ENCODE assay signal across 11 mouse cellular contexts in the genomic region with DNA sequence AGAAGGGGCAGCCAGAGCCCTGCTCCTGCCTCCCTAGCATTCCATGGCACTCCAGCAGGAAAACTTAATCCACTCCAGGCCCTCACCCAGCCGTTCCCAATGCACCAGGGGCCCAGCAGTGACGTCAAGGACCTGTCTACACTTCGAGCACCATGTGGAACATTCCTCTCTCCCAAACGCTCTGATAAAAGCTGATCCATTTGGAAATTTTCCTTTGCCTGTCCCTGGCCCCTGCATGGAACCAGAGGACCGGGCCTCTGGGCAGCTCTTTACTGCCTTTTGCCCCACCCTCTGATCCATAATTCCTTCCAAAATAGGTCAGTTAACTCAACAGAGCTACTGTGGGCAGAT. TPM values are rescaled to one million over a fixed set of nuclear protein-coding genes. Genes with fewer than 3 reads are reported as not detected.
A peak's percentile ranks its signal among the peaks of the same experiment; 100 is the strongest.
DNase-seq lines count a peak whose midpoint lies in the region; ATAC-seq lines count a peak whose summit lies in the region.
"Had no signal": no experiment of that assay in that cellular context is flagged by ENCODE, and none has a peak within 500 bp of the region (broad histone marks: within the 10 kb centered on the region; RNA-seq: fewer than 3 reads in every experiment).

No protein-coding gene starts in this region.

- H3K4me3 ChIP-seq in hindbrain, embryonic 10.5 days, result no peak overlapping the region
- no peak overlapping the region for H3K4me3 ChIP-seq in hindbrain, embryonic 16.5 days (ENCODE audit: low read length)
- H3K4me3 ChIP-seq in midbrain, embryonic 10.5 days, result no peak overlapping the region
- H3K4me3 ChIP-seq in midbrain, embryonic 15.5 days, result no peak overlapping the region
- no peak overlapping the region for H3K4me3 ChIP-seq in intestine, embryonic 16.5 days (ENCODE audit: low read length)
- no peak overlapping the region for H3K4me3 ChIP-seq in stomach, embryonic 16.5 days (replicated peaks; ENCODE audit: low read length)

- H3K4me1 ChIP-seq in hindbrain, embryonic 10.5 days (replicated peaks), result peaks cover 45% of the 10 kb centered on the region
- H3K4me1 ChIP-seq in hindbrain, embryonic 16.5 days (ENCODE audit: control insufficient read depth, insufficient read depth, low read depth, low read length), result peaks cover 15% of the 10 kb centered on the region
- H3K4me1 ChIP-seq in midbrain, embryonic 10.5 days, result peaks cover 20% of the 10 kb centered on the region
- peaks cover 21% of the 10 kb centered on the region for H3K4me1 ChIP-seq in midbrain, embryonic 15.5 days
- H3K4me1 ChIP-seq in intestine, embryonic 16.5 days (ENCODE audit: control insufficient read depth, insufficient read depth, low read length), result peaks cover 19% of the 10 kb centered on the region
- no peaks in the 10 kb centered on the region for H3K4me1 ChIP-seq in stomach, embryonic 16.5 days (ENCODE audit: control insufficient read depth, insufficient read depth, low read length)

- WGBS in hindbrain, embryonic 10.5 days, result 75% methylated on average over 5 of the region's 5 CpGs
- 73% methylated on average over 5 of the region's 5 CpGs for WGBS in hindbrain, embryonic 16.5 days
- 87% methylated on average over 5 of the region's 5 CpGs for WGBS in midbrain, embryonic 10.5 days
- 78% methylated on average over 5 of the region's 5 CpGs for WGBS in midbrain, embryonic 15.5 days
- 60% methylated on average over 5 of the region's 5 CpGs for WGBS in intestine, embryonic 16.5 days
- 73% methylated on average over 5 of the region's 5 CpGs for WGBS in stomach, embryonic 16.5 days

- no peak for DNase-seq in hindbrain, embryonic 10.5 days (ENCODE audit: low spot score)
- no peak for DNase-seq in midbrain, embryonic 10.5 days (ENCODE audit: low spot score)
- DNase-seq in ovary, postnatal 10 days (ENCODE audit: low spot score), result no peak

- H3K36me3 ChIP-seq in hindbrain, embryonic 10.5 days, result no peaks in the 10 kb centered on the region
- H3K36me3 ChIP-seq in hindbrain, embryonic 16.5 days (ENCODE audit: control insufficient read depth, insufficient read depth, low read length), result no peaks in the 10 kb centered on the region
- no peaks in the 10 kb centered on the region for H3K36me3 ChIP-seq in midbrain, embryonic 10.5 days
- no peaks in the 10 kb centered on the region for H3K36me3 ChIP-seq in midbrain, embryonic 15.5 days (replicated peaks)
- no peaks in the 10 kb centered on the region for H3K36me3 ChIP-seq in intestine, embryonic 16.5 days (ENCODE audit: control insufficient read depth, insufficient read depth, low read length)
- H3K36me3 ChIP-seq in stomach, embryonic 16.5 days (ENCODE audit: control insufficient read depth, insufficient read depth, low read length), result no peaks in the 10 kb centered on the region

- no peak overlapping the region; the same call in 1 of the 2 replicates for H3K4me2 ChIP-seq in hindbrain, embryonic 16.5 days (ENCODE audit: low read length)
- H3K4me2 ChIP-seq in midbrain, embryonic 15.5 days, result no peak overlapping the region
- H3K4me2 ChIP-seq in intestine, embryonic 16.5 days (ENCODE audit: low read depth, low read length), result 0 out of 2 replicates have a peak overlapping the region, but pooled peaks have one; percentile 51
- no peak overlapping the region for H3K4me2 ChIP-seq in stomach, embryonic 16.5 days (ENCODE audit: low read depth, low read length)

- ATAC-seq in hindbrain, embryonic 16.5 days, result no peak
- ATAC-seq in midbrain, embryonic 15.5 days (replicated peaks), result no peak
- no peak for ATAC-seq in intestine, embryonic 16.5 days
- ATAC-seq in stomach, embryonic 16.5 days (ENCODE audit: insufficient read depth, low FRiP score), result no peak; the same call in 1 of the 2 replicates
- no peak for ATAC-seq in activated CD4-positive, CD25-positive, alpha-beta regulatory T cell, adult 4 months
- ATAC-seq: Patski had no signal

- H3K9ac ChIP-seq in hindbrain, embryonic 16.5 days (ENCODE audit: low read depth, low read length), result no peak overlapping the region; the same call in none of the 2 replicates
- H3K9ac ChIP-seq in midbrain, embryonic 15.5 days, result no peak overlapping the region
- H3K9ac ChIP-seq in intestine, embryonic 16.5 days (ENCODE audit: low read depth, low read length), result peak overlapping the region; percentile 67; the same call in 1 of the 2 replicates
- 0 out of 2 replicates have a peak overlapping the region, but pooled peaks have one; percentile 40 for H3K9ac ChIP-seq in stomach, embryonic 16.5 days (ENCODE audit: low read length)
- H3K9ac ChIP-seq: hindbrain, embryonic 14.5 days; lung, embryonic 14.5 days had no signal

- H3K27ac ChIP-seq in hindbrain, embryonic 10.5 days, result peak overlapping the region; percentile 40; the same call in 1 of the 2 replicates
- H3K27ac ChIP-seq in hindbrain, embryonic 16.5 days (ENCODE audit: low read depth, low read length), result no peak overlapping the region
- peak overlapping the region; percentile 43; the same call in 1 of the 2 replicates for H3K27ac ChIP-seq in midbrain, embryonic 10.5 days (replicated peaks)
- no peak overlapping the region for H3K27ac ChIP-seq in midbrain, embryonic 15.5 days
- H3K27ac ChIP-seq in intestine, embryonic 16.5 days (ENCODE audit: low read length), result peak overlapping the region; percentile 96
- H3K27ac ChIP-seq in stomach, embryonic 16.5 days (ENCODE audit: low read length), result peak overlapping the region; percentile 3; the same call in 1 of the 2 replicates
- H3K27ac ChIP-seq: hindbrain, embryonic 14.5 days had no signal

- H3K27me3 ChIP-seq in hindbrain, embryonic 10.5 days (ENCODE audit: insufficient read depth, poor library complexity, severe bottlenecking), result 0 out of 2 replicates have a peak, but pooled peaks cover 2% of the 10 kb centered on the region
- H3K27me3 ChIP-seq in hindbrain, embryonic 16.5 days (replicated peaks; ENCODE audit: control insufficient read depth, insufficient read depth, low read length), result no peaks in the 10 kb centered on the region
- H3K27me3 ChIP-seq in midbrain, embryonic 10.5 days (ENCODE audit: low read depth, poor library complexity, severe bottlenecking), result no peaks in the 10 kb centered on the region
- no peaks in the 10 kb centered on the region for H3K27me3 ChIP-seq in midbrain, embryonic 15.5 days (replicated peaks)
- H3K27me3 ChIP-seq in intestine, embryonic 16.5 days (replicated peaks; ENCODE audit: control insufficient read depth, insufficient read depth, low read length), result no peaks in the 10 kb centered on the region
- H3K27me3 ChIP-seq in stomach, embryonic 16.5 days (ENCODE audit: control insufficient read depth, insufficient read depth, low read length), result no peaks in the 10 kb centered on the region
- H3K27me3 ChIP-seq: Patski had no signal

- no peaks in the 10 kb centered on the region for H3K9me3 ChIP-seq in hindbrain, embryonic 10.5 days
- H3K9me3 ChIP-seq in hindbrain, embryonic 16.5 days (ENCODE audit: control insufficient read depth, low read length), result no peaks in the 10 kb centered on the region
- no peaks in the 10 kb centered on the region for H3K9me3 ChIP-seq in midbrain, embryonic 10.5 days (replicated peaks)
- no peaks in the 10 kb centered on the region for H3K9me3 ChIP-seq in midbrain, embryonic 15.5 days
- H3K9me3 ChIP-seq in intestine, embryonic 16.5 days (ENCODE audit: control insufficient read depth, low read length), result no peaks in the 10 kb centered on the region
- H3K9me3 ChIP-seq in stomach, embryonic 16.5 days (replicated peaks; ENCODE audit: control insufficient read depth, low read length), result no peaks in the 10 kb centered on the region

RNA-seq across cellular contexts. Expression of gene Myo7a, which starts 15.4 kb away (rescaled TPM):
- 17.3 and 21.2 TPM in 2 replicates for polyA plus RNA-seq in hindbrain, embryonic 10.5 days (2016; fragmentation: Nextera tagmentation; extraction: Ambion mirVana)
- 13.9 and 22.8 TPM in 2 replicates for polyA plus RNA-seq in hindbrain, embryonic 16.5 days (2015; fragmentation: Nextera tagmentation; extraction: Ambion mirVana)
- 17.7 and 19.2 TPM in 2 replicates for polyA plus RNA-seq in midbrain, embryonic 10.5 days (2016; fragmentation: Nextera tagmentation; extraction: Ambion mirVana)
- polyA plus RNA-seq in midbrain, embryonic 15.5 days (2015; fragmentation: Nextera tagmentation; extraction: Ambion mirVana), result 20.6 and 23.8 TPM in 2 replicates
- 24.0 and 35.6 TPM in 2 replicates for polyA plus RNA-seq in intestine, embryonic 16.5 days (2015; fragmentation: Nextera tagmentation; extraction: Ambion mirVana)
- 10.9 and 11.4 TPM in 2 replicates for polyA plus RNA-seq in stomach, embryonic 16.5 days (2015; fragmentation: Nextera tagmentation; extraction: Ambion mirVana)
- polyA plus RNA-seq in activated CD4-positive, CD25-positive, alpha-beta regulatory T cell, adult 4 months (2017; shearing (Covaris generic)), result 1 to 10 TPM; 1.1 to 1.6 TPM

RNA-seq across cellular contexts. Expression of gene Omp, which starts 41.4 kb away (rescaled TPM):
- 0.07 and 0.13 TPM in 2 replicates for polyA plus RNA-seq in hindbrain, embryonic 10.5 days (2016; fragmentation: Nextera tagmentation; extraction: Ambion mirVana)
- 0.34 and 0.37 TPM in 2 replicates for polyA plus RNA-seq in hindbrain, embryonic 16.5 days (2015; fragmentation: Nextera tagmentation; extraction: Ambion mirVana)
- 0.10 TPM in 2 replicates for polyA plus RNA-seq in midbrain, embryonic 10.5 days (2016; fragmentation: Nextera tagmentation; extraction: Ambion mirVana)
- 0.33 and 0.37 TPM in 2 replicates for polyA plus RNA-seq in midbrain, embryonic 15.5 days (2015; fragmentation: Nextera tagmentation; extraction: Ambion mirVana)
- 0.37 TPM in 2 replicates for polyA plus RNA-seq in intestine, embryonic 16.5 days (2015; fragmentation: Nextera tagmentation; extraction: Ambion mirVana)
- 2.1 and 2.5 TPM in 2 replicates for polyA plus RNA-seq in stomach, embryonic 16.5 days (2015; fragmentation: Nextera tagmentation; extraction: Ambion mirVana)
- polyA plus RNA-seq in activated CD4-positive, CD25-positive, alpha-beta regulatory T cell, adult 4 months (2017; shearing (Covaris generic)), result not detected

Comparison
In these comparisons a context has a peak if more than half of its experiments do, and no peak if none do; other contexts are left out.
1. H3K27ac ChIP-seq: peak in hindbrain, embryonic 10.5 days (single experiment), midbrain, embryonic 10.5 days (single experiment), intestine, embryonic 16.5 days (single experiment) and stomach, embryonic 16.5 days (single experiment); none in hindbrain, embryonic 16.5 days (single experiment) and midbrain, embryonic 15.5 days (single experiment).
2. H3K9ac ChIP-seq: peak in intestine, embryonic 16.5 days (single experiment) and stomach, embryonic 16.5 days (single experiment); none in hindbrain, embryonic 16.5 days (single experiment) and midbrain, embryonic 15.5 days (single experiment).